Mouse (Mus musculus): ENCODE measurements around the gene Kansl2. TPM values are rescaled to one million over a fixed set of nuclear protein-coding genes. Genes with fewer than 3 reads are reported as not detected.
A peak's percentile ranks its signal among the peaks of the same experiment; 100 is the strongest.

Gene Kansl2
- polyA plus RNA-seq, 1 experiment from 2014 or later, result 70.0 TPM

DNA sequence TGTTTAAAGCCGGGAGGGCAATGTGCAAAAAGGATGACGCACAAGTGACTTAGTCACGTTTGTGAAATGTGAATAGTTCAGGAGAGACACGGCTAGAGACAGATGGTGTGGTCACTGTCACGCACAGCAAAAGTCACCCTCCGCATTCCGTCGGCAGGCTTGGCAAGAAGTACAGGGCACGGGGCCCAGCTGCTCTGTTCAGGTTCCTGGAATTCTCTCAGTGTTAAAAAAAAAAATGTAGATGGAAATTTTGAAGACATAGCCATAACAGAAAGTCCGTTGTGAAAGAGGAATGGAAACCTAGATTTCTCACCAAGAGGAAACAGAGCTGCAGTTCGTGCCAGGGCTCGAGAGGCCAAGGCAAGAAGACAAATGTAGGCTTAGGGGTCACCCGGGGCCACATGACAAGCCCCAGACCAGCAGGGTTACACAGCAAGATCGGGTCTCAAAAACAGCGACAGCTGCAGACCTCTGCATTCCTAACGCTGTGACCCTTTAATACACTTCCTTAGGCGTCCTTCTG, 21.2 kb downstream of the Kansl2 start:
- WGBS, result 14% methylated on average over 17 of the region's 17 CpGs
- Histone ChIP-seq H3K4me1 (replicated peaks) (peaks cover 24% of the 10 kb centered on the region), H3K27me3 (no peaks in the 10 kb centered on the region), H3K4me2 (peak overlapping the region; percentile 42), H3K4me3 (0 out of 2 replicates have a peak overlapping the region, but pooled peaks have one; percentile 1), H3K27ac (peak overlapping the region; percentile 66), H3K9me3 (replicated peaks) (no peaks in the 10 kb centered on the region), H3K36me3 (peaks cover 4% of the 10 kb centered on the region; the same call in 1 of the 2 replicates), H3K9ac (no peak overlapping the region)
- ATAC-seq (replicated peaks; ENCODE audit: insufficient number of reproducible peaks, insufficient read depth, low FRiP score, low read depth), result no peak

DNA sequence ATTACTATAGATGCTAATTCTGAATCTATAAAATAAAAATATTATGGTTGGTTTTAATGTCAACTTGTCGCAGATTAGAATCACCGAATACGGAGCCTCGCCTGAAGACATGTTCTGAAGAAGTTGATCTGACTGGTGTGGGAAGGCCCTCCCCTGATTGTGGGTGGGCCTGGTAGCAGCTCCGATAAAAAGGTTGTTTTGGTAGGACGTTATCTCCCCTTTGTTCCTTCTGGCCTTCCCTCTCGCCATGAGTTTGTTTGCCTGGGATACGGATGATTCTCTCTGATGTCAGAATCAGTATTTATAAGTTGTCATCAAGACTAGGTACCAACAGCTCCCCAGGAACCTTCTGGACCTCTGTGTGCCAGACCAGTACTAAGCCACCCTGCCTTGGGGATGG, 21.8 kb downstream of the Kansl2 start:
- H3K4me3 ChIP-seq, result no peak overlapping the region
- no peak overlapping the region for H3K4me2 ChIP-seq
- H3K36me3 ChIP-seq, result no peaks in the 10 kb centered on the region
- H3K9me3 ChIP-seq (replicated peaks), result no peaks in the 10 kb centered on the region
- H3K27me3 ChIP-seq, result no peaks in the 10 kb centered on the region
- H3K27ac ChIP-seq, result no peak overlapping the region
- H3K9ac ChIP-seq, result no peak overlapping the region
- peaks cover 24% of the 10 kb centered on the region for H3K4me1 ChIP-seq (replicated peaks)
- WGBS, result 45% methylated on average over 8 of the region's 8 CpGs
- no peak for ATAC-seq (replicated peaks; ENCODE audit: insufficient number of reproducible peaks, insufficient read depth, low FRiP score, low read depth)

GRCm38 (mm10) chr15:98511386-98511928, 22.6 kb downstream of the Kansl2 start:
- ATAC-seq (replicated peaks; ENCODE audit: insufficient number of reproducible peaks, insufficient read depth, low FRiP score, low read depth), result no peak
- Histone ChIP-seq H3K4me1 (replicated peaks) (peaks cover 24% of the 10 kb centered on the region), H3K4me2 (peak overlapping the region; percentile 63), H3K27me3 (no peaks in the 10 kb centered on the region), H3K9ac (no peak overlapping the region), H3K27ac (peak overlapping the region; percentile 17), H3K36me3 (no peaks in the 10 kb centered on the region), H3K9me3 (replicated peaks) (no peaks in the 10 kb centered on the region), H3K4me3 (no peak overlapping the region)
- 58% methylated on average over 13 of the region's 13 CpGs for WGBS

- peak; percentile 23; the same call in 1 of the 2 replicates for ATAC-seq (replicated peaks; ENCODE audit: insufficient number of reproducible peaks, insufficient read depth, low FRiP score, low read depth)
- H3K4me2 ChIP-seq, result peak overlapping the region; percentile 63
- no peaks in the 10 kb centered on the region for H3K27me3 ChIP-seq
- no peaks in the 10 kb centered on the region for H3K9me3 ChIP-seq (replicated peaks)
- H3K27ac ChIP-seq, result peak overlapping the region; percentile 17
- no peaks in the 10 kb centered on the region for H3K36me3 ChIP-seq
- H3K9ac ChIP-seq, result no peak overlapping the region
- H3K4me3 ChIP-seq, result peak overlapping the region; percentile 34
- 24% methylated on average over 25 of the region's 25 CpGs for WGBS
- peaks cover 24% of the 10 kb centered on the region for H3K4me1 ChIP-seq (replicated peaks)
Observed at GRCm38 (mm10) chr15:98510438-98511385, 23.4 kb downstream of the Kansl2 start.

GRCm38 (mm10) chr15:98509387-98509786, 24.7 kb downstream of the Kansl2 start:
- H3K27ac ChIP-seq, result no peak overlapping the region
- ATAC-seq (replicated peaks; ENCODE audit: insufficient number of reproducible peaks, insufficient read depth, low FRiP score, low read depth), result no peak
- no peaks in the 10 kb centered on the region for H3K36me3 ChIP-seq
- H3K4me1 ChIP-seq (replicated peaks), result peaks cover 27% of the 10 kb centered on the region
- no peak overlapping the region for H3K4me3 ChIP-seq
- H3K9ac ChIP-seq, result no peak overlapping the region
- 54% methylated on average over 2 of the region's 2 CpGs for WGBS
- H3K4me2 ChIP-seq, result no peak overlapping the region
- H3K27me3 ChIP-seq, result 0 out of 2 replicates have a peak, but pooled peaks cover 3% of the 10 kb centered on the region
- no peaks in the 10 kb centered on the region for H3K9me3 ChIP-seq (replicated peaks)

GRCm38 (mm10) chr15:98507321-98507720, 26.7 kb downstream of the Kansl2 start:
- peaks cover 7% of the 10 kb centered on the region; the same call in 1 of the 2 replicates for H3K27me3 ChIP-seq
- no peak overlapping the region for H3K4me3 ChIP-seq
- no peak for ATAC-seq (replicated peaks; ENCODE audit: insufficient number of reproducible peaks, insufficient read depth, low FRiP score, low read depth)
- H3K9ac ChIP-seq, result no peak overlapping the region
- no peaks in the 10 kb centered on the region for H3K36me3 ChIP-seq
- H3K4me2 ChIP-seq, result no peak overlapping the region
- no peaks in the 10 kb centered on the region for H3K9me3 ChIP-seq (replicated peaks)
- WGBS, result 83% methylated on average over 6 of the region's 6 CpGs
- peaks cover 15% of the 10 kb centered on the region for H3K4me1 ChIP-seq (replicated peaks)
- no peak overlapping the region for H3K27ac ChIP-seq

- 68% methylated on average over 9 of the region's 9 CpGs for whole genome bisulfite sequencing
- H3K9ac ChIP-seq, result no peak overlapping the region
- H3K36me3 ChIP-seq, result no peaks in the 10 kb centered on the region
- H3K27me3 ChIP-seq, result peaks cover 7% of the 10 kb centered on the region; the same call in 1 of the 2 replicates
- H3K4me1 ChIP-seq (replicated peaks), result peaks cover 7% of the 10 kb centered on the region
- no peak overlapping the region for H3K4me3 ChIP-seq
- no peak overlapping the region for H3K27ac ChIP-seq
- no peak overlapping the region for H3K4me2 ChIP-seq
- ATAC-seq (replicated peaks; ENCODE audit: insufficient number of reproducible peaks, insufficient read depth, low FRiP score, low read depth), result no peak
- H3K9me3 ChIP-seq (replicated peaks), result no peaks in the 10 kb centered on the region
Observed at GRCm38 (mm10) chr15:98506253-98506957, 27.7 kb downstream of the Kansl2 start.

- H3K27ac ChIP-seq, result no peak overlapping the region
- H3K36me3 ChIP-seq, result no peaks in the 10 kb centered on the region
- peaks cover 2% of the 10 kb centered on the region for H3K4me1 ChIP-seq (replicated peaks)
- 14% methylated on average over 18 of the region's 18 CpGs for WGBS
- no peak for ATAC-seq (replicated peaks; ENCODE audit: insufficient number of reproducible peaks, insufficient read depth, low FRiP score, low read depth)
- H3K4me2 ChIP-seq, result no peak overlapping the region
- peaks cover 7% of the 10 kb centered on the region; the same call in 1 of the 2 replicates for H3K27me3 ChIP-seq
- no peak overlapping the region for H3K9ac ChIP-seq
- no peak overlapping the region for H3K4me3 ChIP-seq
- H3K9me3 ChIP-seq (replicated peaks), result no peaks in the 10 kb centered on the region
Observed at GRCm38 (mm10) chr15:98504514-98504913, 29.6 kb downstream of the Kansl2 start.

GRCm38 (mm10) chr15:98503317-98503716, 30.7 kb downstream of the Kansl2 start:
- Histone ChIP-seq H3K4me1 (replicated peaks) (peaks cover 2% of the 10 kb centered on the region), H3K9me3 (replicated peaks) (no peaks in the 10 kb centered on the region), H3K27ac (no peak overlapping the region), H3K4me3 (no peak overlapping the region), H3K36me3 (no peaks in the 10 kb centered on the region), H3K4me2 (no peak overlapping the region), H3K27me3 (peaks cover 7% of the 10 kb centered on the region; the same call in 1 of the 2 replicates), H3K9ac (no peak overlapping the region)
- 79% methylated on average over 3 of the region's 3 CpGs for WGBS
- ATAC-seq (replicated peaks; ENCODE audit: insufficient number of reproducible peaks, insufficient read depth, low FRiP score, low read depth), result no peak

- no peak overlapping the region for H3K27ac ChIP-seq
- H3K9ac ChIP-seq, result no peak overlapping the region
- no peak overlapping the region for H3K4me2 ChIP-seq
- no peak overlapping the region for H3K4me3 ChIP-seq
- no peak for ATAC-seq (replicated peaks; ENCODE audit: insufficient number of reproducible peaks, insufficient read depth, low FRiP score, low read depth)
- no peaks in the 10 kb centered on the region for H3K36me3 ChIP-seq
- WGBS, result 85% methylated on average over 17 of the region's 17 CpGs
- no peaks in the 10 kb centered on the region for H3K4me1 ChIP-seq (replicated peaks)
- 0 out of 2 replicates have a peak, but pooled peaks cover under 1% of the 10 kb centered on the region for H3K27me3 ChIP-seq
- H3K9me3 ChIP-seq (replicated peaks), result no peaks in the 10 kb centered on the region
Observed at GRCm38 (mm10) chr15:98497631-98498030, 36.4 kb downstream of the Kansl2 start.

DNA sequence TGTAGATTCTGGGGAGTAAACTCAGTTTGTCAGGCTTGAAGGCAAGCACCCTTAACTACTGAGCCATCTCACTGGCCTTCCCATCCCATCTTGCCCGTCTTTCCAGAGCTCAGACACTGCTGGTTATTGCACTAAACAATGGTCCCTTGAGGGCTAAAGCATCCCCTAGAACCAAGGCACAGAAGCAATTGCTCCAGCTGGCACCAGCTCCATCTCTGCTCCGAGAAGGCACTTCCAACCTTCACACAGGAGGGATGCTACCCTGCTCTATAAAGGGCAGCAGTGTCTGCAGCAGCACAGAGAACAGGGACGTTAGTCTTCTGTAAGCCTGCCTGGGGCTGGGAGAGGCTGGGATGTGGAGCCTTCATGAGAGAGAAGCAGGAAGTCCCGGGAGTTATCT, 42.0 kb downstream of the Kansl2 start, which contains the start of gene Olfr279:
Gene Olfr279, plus strand, starts transcription at position 301 of the 400 bp plus-strand sequence.
- Histone ChIP-seq H3K36me3 (no peaks in the 10 kb centered on the region), H3K9ac (no peak within 1 kb of the TSS), H3K27me3 (no peaks in the 10 kb centered on the region), H3K4me3 (no peak within 1 kb of the TSS), H3K4me1 (replicated peaks) (no peaks in the 10 kb centered on the region), H3K27ac (no peak within 1 kb of the TSS), H3K4me2 (no peak within 1 kb of the TSS), H3K9me3 (replicated peaks) (no peaks in the 10 kb centered on the region)
- no peak for ATAC-seq (replicated peaks; ENCODE audit: insufficient number of reproducible peaks, insufficient read depth, low FRiP score, low read depth)
- WGBS, result 46% methylated on average over 4 of the region's 4 CpGs
